In the genomic region with DNA sequence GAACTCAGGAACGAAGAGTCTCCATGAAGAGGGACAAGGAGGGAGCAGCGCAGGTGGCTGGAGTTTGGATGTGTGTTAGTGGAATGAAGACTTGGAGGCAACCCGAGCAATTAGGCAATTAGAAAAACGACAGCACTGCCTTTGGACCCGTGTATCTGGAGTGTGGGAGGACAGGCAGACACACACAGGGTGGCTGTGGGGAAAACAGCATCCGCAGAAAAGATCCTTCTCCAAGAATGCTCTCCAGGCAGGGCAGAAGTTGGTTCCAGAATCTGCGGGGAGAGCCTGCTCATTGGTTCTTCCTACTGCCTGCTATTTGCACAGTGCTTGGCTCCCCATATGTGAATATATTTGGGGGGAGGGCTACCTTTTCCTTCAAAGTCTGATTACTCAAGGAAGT, we compare ENCODE assay signal across 23 mouse cellular contexts.
DNase-seq lines count a peak whose midpoint lies in the region; ATAC-seq and TF ChIP-seq lines count a peak whose summit lies in the region.
"Had no signal": no experiment of that assay in that cellular context is flagged by ENCODE, and none has a peak within 500 bp of the region (broad histone marks: within the 10 kb centered on the region; RNA-seq: fewer than 3 reads in every experiment).

No protein-coding gene starts in this region.

- no peak overlapping the region for H3K9ac ChIP-seq in hindbrain, embryonic 16.5 days (ENCODE audit: low read depth, low read length)
- H3K9ac ChIP-seq: embryonic facial prominence, embryonic 13.5 days; forebrain, embryonic 12.5 days; heart, embryonic 15.5 days; hindbrain, embryonic 14.5 days had no signal

- H3K4me1 ChIP-seq in hindbrain, embryonic 16.5 days (ENCODE audit: control insufficient read depth, insufficient read depth, low read depth, low read length): no peaks in the 10 kb centered on the region
- H3K4me1 ChIP-seq: forebrain, embryonic 12.5 days; heart, embryonic 15.5 days had no signal

- no peak overlapping the region for H3K4me2 ChIP-seq in hindbrain, embryonic 16.5 days (ENCODE audit: low read length)
- H3K4me2 ChIP-seq: embryonic facial prominence, embryonic 13.5 days; forebrain, embryonic 12.5 days; heart, embryonic 11.5 days; heart, embryonic 15.5 days; hindbrain, embryonic 14.5 days had no signal

- peak; percentile 19 to 21 for DNase-seq in left cerebral cortex, adult 2 months (ENCODE audit: extremely low spot score in 1 of 2, low spot score in 2 of 2)
- no peak for DNase-seq in left cerebral cortex, adult 11 months (ENCODE audit: low spot score)
- peak; percentile 47 for DNase-seq in layer of hippocampus, adult 11-12 months (ENCODE audit: low spot score)
- peak; percentile 62 to 70 for DNase-seq in layer of hippocampus, adult 8-10 months (ENCODE audit: low spot score in 2 of 2)
- peak; percentile 59 to 64 for DNase-seq in layer of hippocampus, postnatal 36 days
- no peak for DNase-seq in gastrocnemius, adult 8-10 months (ENCODE audit: low spot score in 2 of 2)
- DNase-seq: adrenal gland, postnatal 14 days; cerebellum, adult 18-20 months; cerebellum, adult 9-11 months; cerebellum, postnatal 36 days; gastrocnemius, postnatal 14 days; heart, adult 2 months; heart, postnatal 14 days had no signal

- TF ChIP-seq CTCF in left cerebral cortex, adult 2 months (IDR thresholded peaks at IDR 0.05): no peak

- no peaks in the 10 kb centered on the region for H3K36me3 ChIP-seq in hindbrain, embryonic 16.5 days (ENCODE audit: control insufficient read depth, insufficient read depth, low read length)
- H3K36me3 ChIP-seq: embryonic facial prominence, embryonic 13.5 days; forebrain, embryonic 12.5 days; heart, embryonic 15.5 days had no signal

- no peak overlapping the region for H3K4me3 ChIP-seq in left cerebral cortex, adult 2 months
- H3K4me3 ChIP-seq in hindbrain, embryonic 16.5 days (ENCODE audit: low read length): no peak overlapping the region
- H3K4me3 ChIP-seq: embryonic facial prominence, embryonic 13.5 days; forebrain, embryonic 12.5 days; heart, adult 2 months; heart, embryonic 15.5 days had no signal

- no peaks in the 10 kb centered on the region for H3K27me3 ChIP-seq in hindbrain, embryonic 16.5 days (replicated peaks; ENCODE audit: control insufficient read depth, insufficient read depth, low read length)
- H3K27me3 ChIP-seq: CH12.LX; embryonic facial prominence, embryonic 13.5 days; forebrain, embryonic 12.5 days; heart, embryonic 15.5 days; Patski had no signal

- WGBS in hindbrain, embryonic 16.5 days: 82% methylated on average over 7 of the region's 7 CpGs

- H3K27ac ChIP-seq in left cerebral cortex, adult 2 months: no peak overlapping the region
- no peak overlapping the region for H3K27ac ChIP-seq in hindbrain, embryonic 16.5 days (ENCODE audit: low read depth, low read length)
- H3K27ac ChIP-seq: embryonic facial prominence, embryonic 13.5 days; forebrain, embryonic 12.5 days; heart, adult 2 months; heart, embryonic 15.5 days; hindbrain, embryonic 14.5 days had no signal

- intact Hi-C loops in left cerebral cortex, adult 2 months (cut with DNase I): loop anchor here (5.0 kb wide), 2 partner anchors 81 to 549 kb away; a partner anchor contains a TSS

- H3K9me3 ChIP-seq in hindbrain, embryonic 16.5 days (ENCODE audit: control insufficient read depth, low read length): no peaks in the 10 kb centered on the region
- H3K9me3 ChIP-seq: embryonic facial prominence, embryonic 13.5 days; forebrain, embryonic 12.5 days; heart, embryonic 15.5 days had no signal

- ATAC-seq in hindbrain, embryonic 16.5 days: no peak
- ATAC-seq: activated CD4-positive, CD25-positive, alpha-beta regulatory T cell, adult 4 months; forebrain, embryonic 16.5 days; Patski had no signal

Comparison
In these comparisons a context has a peak if more than half of its experiments do, and no peak if none do; other contexts are left out.
1. DNase-seq: peak in left cerebral cortex, adult 2 months (2 of 2), layer of hippocampus, adult 11-12 months (single experiment), layer of hippocampus, adult 8-10 months (2 of 2) and layer of hippocampus, postnatal 36 days (2 of 2); none in left cerebral cortex, adult 11 months (single experiment) and gastrocnemius, adult 8-10 months (0 of 2).